Mouse (Mus musculus) intestine, postnatal 0 days (tissue): Measurements from ENCODE around the gene Vps13d. TPM values are rescaled to one million over a fixed set of nuclear protein-coding genes. Genes with fewer than 3 reads are reported as not detected.

Experiments
- ATAC-seq: fragments of 200-750 bp; cut with Nextera tagmentation; 2 replicates; pipeline ENCODE4 v1.8.0; 2017; ENCODE audit warnings: mild to moderate bottlenecking, moderate TSS enrichment, moderate library complexity
- H3K27ac ChIP-seq: fragments of 300-500 bp; sonication (generic); 2 replicates; pipeline ENCODE4 v1.5.1; 2014; ENCODE audit warnings: mild to moderate bottlenecking, low read depth, low read length, moderate library complexity
- H3K27me3 ChIP-seq: fragments of 300-500 bp; sonication (generic); replicated peaks from 2 replicates; pipeline ENCODE4 v1.6.1; 2014; ENCODE audit warnings: low read length, mixed read lengths; ENCODE audit not compliant: control insufficient read depth, insufficient read depth
- H3K36me3 ChIP-seq: fragments of 300-500 bp; sonication (generic); 2 replicates; pipeline ENCODE4 v1.6.1; 2014; ENCODE audit warnings: mild to moderate bottlenecking, moderate library complexity; ENCODE audit not compliant: control insufficient read depth, insufficient read depth
- H3K4me1 ChIP-seq: fragments of 300-500 bp; sonication (generic); replicated peaks from 2 replicates; pipeline ENCODE4 v1.6.1; 2014; ENCODE audit warnings: antibody characterized with exemption, low read length, mixed read lengths; ENCODE audit not compliant: control insufficient read depth, insufficient read depth
- H3K4me2 ChIP-seq: fragments of 300-500 bp; sonication (generic); replicated peaks from 2 replicates; pipeline ENCODE4 v1.6.1; 2014; ENCODE audit warnings: low read depth, mild to moderate bottlenecking, moderate library complexity
- H3K4me3 ChIP-seq: fragments of 300-500 bp; sonication (generic); 2 replicates; pipeline ENCODE4 v1.5.1; 2014; ENCODE audit warnings: low read depth, low read length
- H3K9ac ChIP-seq: fragments of 300-500 bp; sonication (generic); 2 replicates; pipeline ENCODE4 v1.6.1; 2014; ENCODE audit warnings: mild to moderate bottlenecking, low read depth, low read length
- H3K9me3 ChIP-seq: fragments of 300-500 bp; sonication (generic); 2 replicates; pipeline ENCODE4 v1.6.1; 2016; ENCODE audit warnings: mixed run types; ENCODE audit not compliant: control insufficient read depth
- CTCF ChIP-seq: sonication (generic); IDR thresholded peaks from 2 replicates; pipeline ENCODE4 v1.5.1; 2016; ENCODE audit warnings: low read depth, mild to moderate bottlenecking, control low read depth, antibody characterized with exemption, moderate library complexity
- whole genome bisulfite sequencing: fragments of 180-500 bp; shearing (Covaris S2); extraction: QIAGEN DNeasy Blood & Tissue Kit; methylation state at CpG from one replicate; pipeline ENCODE4 v1.1.7; 2014; 5-methylcytosine and 5-hydroxymethylcytosine counted together
- polyA plus RNA-seq: library from polyadenylated mRNA; unstranded; fragments of >200 nt; fragmentation: Nextera tagmentation; extraction: Ambion mirVana; gene quantifications from 2 replicates; pipeline ENCODE4 v1.2.1, GENCODE M21; 2015

Vps13d gene
- polyA plus RNA-seq, 1 experiment from 2014 or later = 14.8 TPM

DNA sequence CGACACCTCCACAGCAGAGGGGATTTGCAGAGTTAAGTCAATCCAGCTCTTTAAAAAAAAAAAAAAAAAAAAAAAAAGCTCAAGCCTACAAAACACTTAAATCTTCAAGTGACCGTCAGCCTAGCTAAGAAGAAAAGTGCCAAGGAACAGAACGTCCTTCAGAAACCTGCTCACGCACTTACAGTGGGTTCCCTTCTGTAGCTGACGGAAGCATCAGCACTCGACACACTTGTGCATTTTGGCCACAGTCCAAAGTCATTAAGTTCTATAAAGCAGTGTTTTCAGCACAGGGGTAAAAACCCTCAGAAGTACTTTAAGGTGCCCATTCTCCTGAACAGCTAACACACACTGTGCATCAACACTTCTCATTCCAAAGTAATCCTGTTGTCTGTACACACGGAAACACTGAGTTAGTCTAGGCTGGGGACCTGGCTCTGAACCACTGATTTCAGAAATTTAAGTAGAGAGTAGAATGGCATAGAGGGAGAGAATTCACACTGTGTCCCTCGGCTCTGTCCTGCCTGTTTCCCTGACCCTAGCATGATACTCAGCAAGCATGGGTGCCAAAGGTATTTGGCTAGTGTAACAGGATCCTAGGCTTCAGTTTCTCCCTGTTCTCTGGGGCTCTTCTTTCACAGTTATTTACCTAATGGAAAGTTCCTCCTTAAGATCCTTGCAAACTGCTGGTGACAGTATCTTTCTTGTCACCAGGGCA lies 170.0 kb downstream of the Vps13d start:
- 18% methylated on average over 8 of the region's 8 CpGs for WGBS
- Histone ChIP-seq H3K9me3 (no peaks in the 10 kb centered on the region), H3K4me2 (0 out of 2 replicates have a peak overlapping the region, but pooled peaks have one; percentile 4), H3K4me1 (peaks cover 20% of the 10 kb centered on the region), H3K4me3 (no peak overlapping the region), H3K36me3 (peaks cover 16% of the 10 kb centered on the region; the same call in 1 of the 2 replicates), H3K9ac (no peak overlapping the region; the same call in 1 of the 2 replicates), H3K27me3 (no peaks in the 10 kb centered on the region), H3K27ac (peak overlapping the region; percentile 23)
- no peak for TF ChIP-seq CTCF
- no peak for ATAC-seq

DNA sequence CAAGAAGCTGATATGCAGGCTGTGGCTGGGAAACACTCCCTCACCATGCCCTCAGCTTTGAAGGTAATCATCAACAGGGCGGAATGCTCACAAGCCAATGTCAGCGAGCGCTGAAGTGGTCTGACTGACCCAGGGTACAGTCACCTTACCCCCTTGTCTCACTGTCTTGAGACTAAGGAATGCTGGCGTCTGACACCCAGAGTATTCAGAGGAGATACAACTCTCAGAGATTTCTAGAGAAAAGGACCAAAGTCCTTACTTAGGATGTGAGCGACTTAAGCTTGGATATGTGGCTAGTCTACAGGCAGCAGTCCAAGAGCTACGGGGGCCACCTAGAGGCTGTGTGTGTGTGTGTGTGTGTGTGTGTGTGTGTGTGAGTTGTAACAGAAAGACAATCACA lies 170.9 kb downstream of the Vps13d start:
- Histone ChIP-seq H3K36me3 (peaks cover 20% of the 10 kb centered on the region; the same call in 1 of the 2 replicates), H3K4me2 (no peak overlapping the region), H3K9me3 (no peaks in the 10 kb centered on the region), H3K4me1 (peaks cover 20% of the 10 kb centered on the region), H3K9ac (no peak overlapping the region), H3K27me3 (no peaks in the 10 kb centered on the region), H3K27ac (peak overlapping the region; percentile 23; the same call in 1 of the 2 replicates), H3K4me3 (no peak overlapping the region)
- peak; percentile 86 for ATAC-seq
- TF ChIP-seq CTCF = peak; percentile 65
- 45% methylated on average over 6 of the region's 6 CpGs for WGBS

DNA sequence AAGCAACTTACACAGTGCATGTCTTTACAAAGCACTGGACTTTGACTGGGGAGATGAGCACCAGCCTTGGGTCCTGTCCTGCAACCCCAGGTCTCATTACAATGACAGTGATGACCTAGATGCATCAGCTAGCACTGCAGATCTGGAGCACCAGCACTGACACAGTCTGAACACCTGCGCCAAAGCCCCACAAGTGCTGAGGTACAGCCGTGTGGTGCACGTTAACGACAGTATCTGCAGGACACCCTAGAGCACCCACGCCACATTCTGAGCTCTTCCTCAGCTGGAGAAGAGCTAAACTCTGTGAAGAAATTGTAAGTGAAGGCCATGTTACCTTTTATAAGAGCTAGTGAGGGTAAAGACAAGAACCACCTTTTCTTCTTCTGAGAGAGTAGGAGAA lies 172.0 kb downstream of the Vps13d start:
- Histone ChIP-seq H3K4me3 (no peak overlapping the region), H3K4me2 (no peak overlapping the region), H3K27ac (no peak overlapping the region), H3K4me1 (peaks cover 16% of the 10 kb centered on the region), H3K9me3 (no peaks in the 10 kb centered on the region), H3K36me3 (peaks cover 23% of the 10 kb centered on the region; the same call in 1 of the 2 replicates), H3K27me3 (no peaks in the 10 kb centered on the region), H3K9ac (no peak overlapping the region)
- TF ChIP-seq CTCF = no peak
- WGBS = 82% methylated on average over 5 of the region's 5 CpGs
- ATAC-seq = no peak

DNA sequence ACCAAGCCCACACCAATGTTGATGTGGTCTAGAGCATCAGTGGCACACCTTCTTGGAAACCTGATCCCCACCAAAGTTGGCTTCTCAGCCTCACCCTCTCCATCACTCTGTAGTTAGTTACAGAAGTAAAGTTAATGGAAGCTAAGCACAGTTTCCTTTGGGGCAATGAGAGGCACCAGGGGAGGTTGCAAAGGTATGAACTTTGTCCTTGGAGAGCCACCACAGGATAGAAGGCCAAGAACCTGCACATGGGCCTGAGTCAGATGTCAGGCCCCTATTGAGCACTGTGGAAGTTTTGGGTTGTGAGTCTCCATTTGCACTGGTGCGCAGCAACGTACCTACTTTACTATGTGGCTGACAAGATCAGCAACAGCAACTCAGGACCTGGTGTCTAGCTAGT lies 172.6 kb downstream of the Vps13d start:
- Histone ChIP-seq H3K9me3 (no peaks in the 10 kb centered on the region), H3K4me2 (no peak overlapping the region), H3K27ac (no peak overlapping the region), H3K4me1 (peaks cover 16% of the 10 kb centered on the region), H3K9ac (no peak overlapping the region), H3K4me3 (no peak overlapping the region), H3K27me3 (no peaks in the 10 kb centered on the region), H3K36me3 (peaks cover 23% of the 10 kb centered on the region)
- WGBS = 89% methylated on average over 2 of the region's 2 CpGs
- no peak for TF ChIP-seq CTCF
- ATAC-seq = no peak

DNA sequence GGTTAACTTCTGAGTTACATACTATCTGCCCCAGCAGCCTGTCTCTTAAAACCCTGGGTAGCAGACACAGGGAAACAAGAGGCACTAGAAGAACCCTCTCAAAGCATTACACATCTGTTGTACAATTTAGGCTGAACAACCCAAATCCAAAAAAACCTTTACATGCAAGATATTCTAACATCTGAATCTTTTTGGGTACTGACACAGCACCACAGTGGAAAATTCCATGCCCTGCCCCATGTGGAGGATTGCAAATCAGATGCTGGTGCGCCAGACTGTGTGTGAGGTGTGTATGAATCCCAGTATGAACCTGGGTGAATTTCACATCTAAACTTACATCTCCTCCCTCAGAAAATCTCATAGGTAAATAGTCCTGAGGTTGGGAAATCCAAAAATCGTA lies 174.4 kb downstream of the Vps13d start:
- no peak for TF ChIP-seq CTCF
- no peaks in the 10 kb centered on the region for H3K9me3 ChIP-seq
- H3K4me2 ChIP-seq = no peak overlapping the region
- H3K4me3 ChIP-seq = no peak overlapping the region
- WGBS = 93% methylated on average over 2 of the region's 2 CpGs
- H3K36me3 ChIP-seq = peaks cover 29% of the 10 kb centered on the region
- H3K27me3 ChIP-seq = no peaks in the 10 kb centered on the region
- no peak overlapping the region for H3K9ac ChIP-seq
- no peak for ATAC-seq
- H3K27ac ChIP-seq = no peak overlapping the region
- H3K4me1 ChIP-seq = peaks cover 7% of the 10 kb centered on the region

DNA sequence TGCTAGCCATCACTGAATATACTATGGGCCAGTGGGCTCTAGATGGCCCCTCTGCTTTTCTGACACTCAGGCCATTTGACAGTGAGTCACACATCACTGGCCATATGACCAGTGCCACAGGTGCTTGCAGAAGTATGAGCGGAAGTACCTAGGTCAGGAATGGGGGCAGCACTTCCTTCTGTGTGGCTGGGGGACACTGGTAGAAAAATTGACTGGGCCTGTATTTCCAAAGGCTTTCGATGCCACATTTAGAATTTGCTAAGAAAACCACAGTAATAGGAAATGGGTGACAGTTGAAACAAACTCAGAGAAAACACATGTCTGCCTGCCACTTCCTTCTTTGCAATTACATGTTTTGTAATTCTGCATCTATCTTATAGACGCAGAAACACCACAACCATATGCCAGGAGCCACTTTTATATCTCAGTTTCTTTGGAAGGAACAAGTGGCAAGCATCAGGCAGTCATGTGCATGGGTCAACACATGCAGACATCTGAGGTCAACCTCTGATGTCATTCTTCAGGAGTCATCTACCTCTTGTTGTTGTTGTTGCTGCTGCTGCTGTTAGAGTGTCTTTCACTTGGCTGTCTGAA lies 175.6 kb downstream of the Vps13d start:
- H3K9ac ChIP-seq = no peak overlapping the region
- H3K36me3 ChIP-seq = peaks cover 29% of the 10 kb centered on the region
- no peaks in the 10 kb centered on the region for H3K9me3 ChIP-seq
- no peak overlapping the region for H3K27ac ChIP-seq
- H3K4me2 ChIP-seq = no peak overlapping the region
- H3K4me3 ChIP-seq = no peak overlapping the region
- H3K27me3 ChIP-seq = no peaks in the 10 kb centered on the region
- no peak for ATAC-seq
- H3K4me1 ChIP-seq = no peaks in the 10 kb centered on the region
- TF ChIP-seq CTCF = no peak
- 86% methylated on average over 3 of the region's 3 CpGs for WGBS
